Mouse (Mus musculus): Measurements from ENCODE around the gene Rundc3a.
"Not testable (repeated sequence)": the region's sequence is repeated elsewhere in the genome, so short reads cannot be mapped to it uniquely, and the experiment has no call there.

The Rundc3a gene

GRCm38 (mm10) chr11:102368347-102368746 lies 24.9 kb upstream of the Rundc3a start:
- no peak for DNase-seq

- no peak for DNase-seq
These were observed 23.9 kb upstream of the Rundc3a start for GRCm38 (mm10) chr11:102369263-102369662.

GRCm38 (mm10) chr11:102370285-102370684 lies 22.9 kb upstream of the Rundc3a start:
- DNase-seq = no peak

DNA sequence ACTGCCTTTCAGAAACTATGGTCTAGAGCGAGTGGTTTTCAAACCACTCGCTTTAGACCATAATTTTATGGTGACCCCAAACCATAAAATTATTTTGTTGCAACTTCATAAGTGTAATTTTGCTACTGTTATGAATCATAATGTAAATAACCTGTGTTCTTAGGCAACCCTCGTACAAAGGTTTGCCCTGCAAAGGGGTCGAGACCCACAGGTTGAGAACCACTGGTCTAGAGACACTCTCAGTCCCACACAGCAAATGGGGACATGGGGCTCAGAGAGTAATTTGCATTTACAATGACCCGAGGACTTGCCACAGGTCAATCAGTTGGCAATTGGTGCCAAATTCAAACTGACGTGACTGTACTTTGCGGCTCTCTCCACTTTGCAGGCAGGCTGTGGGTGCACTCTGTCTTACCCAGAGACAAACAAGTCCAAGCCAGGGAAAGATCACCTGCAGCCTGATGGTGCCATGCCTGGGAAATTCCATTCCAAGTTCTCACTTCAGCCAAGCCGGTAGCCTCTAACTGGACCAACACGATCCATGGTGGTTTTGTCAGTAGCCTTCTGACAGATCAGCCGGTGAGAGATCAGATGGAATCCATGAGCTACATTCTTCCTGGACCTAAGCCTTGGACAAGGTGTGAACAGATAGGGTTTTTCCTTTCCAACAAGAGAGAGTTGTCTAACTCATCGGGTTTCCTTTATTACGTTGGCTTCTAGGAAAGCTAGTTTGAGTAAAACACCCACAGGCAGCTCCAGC lies 21.1 kb upstream of the Rundc3a start:
- no peak for DNase-seq

GRCm38 (mm10) chr11:102372936-102373335 lies 20.3 kb upstream of the Rundc3a start:
- DNase-seq = no peak

DNA sequence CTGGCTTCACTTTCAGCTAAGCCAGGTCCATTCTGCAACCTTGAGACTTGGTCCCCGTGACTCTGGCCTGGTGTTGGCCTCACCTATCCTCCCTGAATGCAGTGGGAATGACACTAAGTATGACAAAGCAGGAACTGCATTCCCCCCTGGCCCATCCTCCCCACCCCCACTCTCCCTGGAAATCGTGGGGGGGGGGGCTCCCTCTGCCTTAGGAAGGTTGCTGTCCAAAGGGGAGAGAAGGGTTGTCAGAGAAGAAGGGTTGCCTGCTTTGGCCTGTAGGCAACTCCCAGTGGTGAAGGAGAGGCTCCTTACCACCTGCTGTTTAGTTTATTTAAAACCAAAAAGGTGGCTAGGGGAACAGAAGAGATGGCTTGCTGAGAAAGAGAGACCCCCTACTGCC lies 19.6 kb upstream of the Rundc3a start:
- no peak for DNase-seq

DNA sequence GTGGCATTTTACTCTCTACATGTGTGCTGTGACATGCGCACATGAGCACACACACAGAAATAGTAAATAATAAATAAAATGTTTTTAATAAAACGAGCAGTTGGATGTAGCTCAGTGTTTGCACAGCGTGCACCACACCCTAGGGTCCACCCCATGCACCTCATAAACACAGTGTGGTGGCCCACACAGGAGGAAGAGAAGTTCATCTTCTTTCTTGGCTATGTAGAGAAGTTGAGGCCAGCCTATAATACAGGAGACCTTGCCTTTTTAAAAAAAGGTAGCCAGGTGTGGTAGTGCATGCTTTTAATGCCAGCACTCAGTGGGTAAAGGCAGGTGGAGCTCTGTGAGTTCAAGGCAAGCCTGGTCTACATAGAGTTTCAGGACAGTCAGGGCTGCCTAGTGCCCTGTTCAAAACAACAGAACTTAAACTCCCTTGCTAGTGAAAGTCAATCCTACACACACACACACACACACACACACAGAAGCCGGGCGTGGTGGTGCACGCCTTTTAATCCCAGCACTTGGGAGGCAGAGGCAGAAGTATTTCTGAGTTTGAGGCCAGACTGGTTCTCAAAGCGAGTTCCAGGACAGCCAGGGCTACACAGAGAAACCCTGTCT lies 19.0 kb upstream of the Rundc3a start:
- no peak for DNase-seq

DNA sequence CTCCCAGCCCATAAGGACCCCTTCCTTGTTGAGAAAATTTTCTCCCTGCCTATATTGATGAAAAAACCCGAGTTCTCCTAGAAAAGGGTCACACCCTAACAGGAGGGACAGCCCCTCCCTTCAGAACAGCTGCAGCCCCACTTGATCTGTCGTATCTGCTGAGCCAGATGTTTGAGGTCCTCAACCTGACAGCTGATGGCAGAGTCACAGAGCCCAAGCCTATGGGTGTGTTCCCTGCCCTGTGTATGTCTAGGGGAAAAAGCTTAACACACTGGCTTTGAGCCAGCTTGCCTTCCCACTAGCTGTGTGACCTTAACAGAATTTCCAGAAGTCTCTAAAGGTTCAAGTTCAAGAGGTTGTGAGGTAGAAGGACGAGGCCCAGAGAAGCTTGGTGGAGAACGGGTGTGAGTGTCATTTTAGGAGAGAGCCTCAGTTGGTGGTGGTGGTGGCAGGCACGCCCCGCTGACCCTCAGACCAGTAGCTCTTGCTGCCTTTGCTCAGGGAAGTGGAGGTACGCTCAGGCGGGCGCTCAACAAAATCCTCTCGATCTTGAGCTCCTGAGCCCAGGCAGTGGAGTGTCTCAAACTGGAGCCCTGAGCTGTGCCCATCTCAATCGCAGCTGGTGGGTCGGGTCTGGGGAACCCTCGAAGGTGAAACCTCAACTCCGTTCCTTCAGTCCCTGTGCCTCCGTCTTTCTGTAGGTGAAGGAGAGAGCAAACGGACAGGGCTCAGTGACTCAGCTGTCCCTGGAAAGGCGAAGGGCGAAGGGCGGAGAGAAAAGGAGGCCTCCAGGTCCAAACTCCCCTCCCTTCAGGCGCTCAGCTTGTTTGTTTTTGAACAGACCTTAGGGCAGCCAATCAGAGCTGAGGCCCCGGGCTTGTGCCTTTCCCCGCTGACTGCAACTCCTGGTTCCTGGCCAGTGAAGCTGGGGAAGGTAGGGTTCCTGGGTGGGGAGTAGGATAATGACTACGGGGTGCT lies 17.7 kb upstream of the Rundc3a start:
- peak; percentile 54 for DNase-seq

DNA sequence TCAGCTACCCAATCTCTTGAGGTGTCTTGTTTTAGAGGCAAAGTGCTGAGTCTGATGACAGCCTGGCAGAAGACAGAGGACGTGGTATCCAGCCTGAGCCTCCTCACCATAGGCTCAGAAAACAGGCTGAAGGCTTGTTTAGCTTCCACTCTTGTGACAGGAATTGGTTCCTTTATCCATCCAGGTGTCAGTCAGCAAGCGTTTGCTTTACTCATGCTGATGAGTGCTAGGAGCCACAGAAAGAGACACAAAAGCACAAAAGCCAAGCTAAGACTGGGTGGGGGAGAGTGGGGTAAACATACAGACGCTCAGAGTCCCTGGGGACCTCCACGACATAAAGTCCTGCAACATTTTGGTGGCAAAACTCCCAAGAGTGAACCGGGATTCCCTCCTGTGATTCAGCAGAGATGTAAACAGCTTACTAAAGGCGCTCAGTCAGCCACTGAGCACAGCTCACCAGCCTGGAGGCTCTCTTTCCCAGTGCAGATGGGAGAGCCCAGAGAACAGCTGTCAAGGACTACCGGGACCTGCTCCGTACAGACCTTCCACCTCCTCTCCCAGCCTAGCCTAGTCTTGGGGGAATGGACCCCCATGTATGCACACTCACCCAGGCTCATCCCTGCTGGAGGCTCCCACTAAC lies 16.9 kb upstream of the Rundc3a start:
- no peak for DNase-seq

GRCm38 (mm10) chr11:102377186-102377585 lies 16.0 kb upstream of the Rundc3a start:
- DNase-seq = no peak

DNA sequence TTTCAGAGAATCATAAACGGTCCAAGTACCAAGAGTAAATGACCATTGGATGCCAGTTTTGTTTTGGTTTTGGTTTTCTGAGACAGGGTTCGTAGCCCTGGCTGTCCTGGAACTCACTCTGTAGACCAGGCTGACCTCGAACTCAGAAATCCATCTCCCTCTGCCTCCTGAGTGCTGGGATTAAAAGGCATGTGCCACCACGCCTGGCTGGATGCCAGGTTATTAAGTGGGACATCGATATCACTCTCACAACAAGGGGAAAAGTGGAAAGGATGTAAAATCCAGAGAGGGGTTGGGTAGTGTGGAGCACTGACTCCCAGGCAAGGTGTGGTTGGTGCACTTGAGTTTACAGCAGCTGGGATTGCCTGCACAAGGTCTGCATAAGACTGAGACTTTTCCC lies 13.1 kb upstream of the Rundc3a start:
- no peak for DNase-seq

DNA sequence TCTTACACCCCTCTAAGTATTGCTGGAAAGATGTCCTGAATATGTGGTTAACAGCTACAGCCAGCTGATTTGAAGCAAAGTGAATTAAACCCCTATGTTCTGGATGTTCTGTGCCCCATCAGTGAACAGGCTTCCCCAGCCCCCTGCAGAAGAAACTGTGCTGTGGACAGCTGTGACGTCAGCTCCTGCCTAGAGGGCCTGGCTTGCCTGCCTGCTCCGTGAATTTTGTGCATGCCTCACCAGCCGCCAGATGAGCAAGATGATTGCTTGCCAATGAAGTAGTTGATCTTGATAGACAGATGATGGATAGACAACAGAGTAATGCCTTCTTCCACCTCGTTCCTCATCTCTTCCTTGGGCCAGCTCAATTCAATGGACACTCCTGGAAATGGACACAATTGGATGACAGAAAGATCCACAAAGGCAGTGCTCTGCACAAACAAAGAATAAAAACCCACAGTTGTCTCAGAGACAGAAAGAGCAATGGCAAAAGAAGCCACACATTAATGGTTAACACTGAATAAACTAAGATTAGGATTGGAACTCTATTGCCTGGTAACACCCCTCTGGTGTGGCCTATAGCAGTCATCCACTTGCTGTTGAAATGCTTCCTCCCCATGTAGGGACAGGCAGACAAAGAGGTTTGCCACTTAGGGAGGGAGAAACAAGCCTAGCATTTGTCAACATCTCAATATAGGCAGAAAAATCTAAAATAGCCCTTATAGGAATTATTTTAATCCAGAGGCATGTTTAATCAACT lies 11.7 kb upstream of the Rundc3a start:
- no peak for DNase-seq

DNA sequence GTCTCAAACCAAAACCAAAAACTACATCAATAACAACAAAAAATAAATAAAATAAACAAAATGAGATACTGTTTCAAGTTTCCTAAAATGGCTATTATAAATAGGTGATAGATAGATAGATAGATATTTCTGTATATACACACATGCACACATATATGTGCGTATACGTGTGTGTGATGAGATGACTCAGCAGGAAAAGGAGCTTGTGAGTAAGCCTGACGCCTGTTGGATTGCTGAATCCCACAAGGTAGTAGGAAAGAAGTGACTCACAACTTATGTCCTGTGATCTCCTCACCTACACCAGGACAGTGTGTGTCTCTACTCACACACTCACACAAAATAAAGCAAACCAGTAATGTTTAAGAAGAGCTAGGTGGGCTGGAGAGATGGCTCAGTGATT lies 10.4 kb upstream of the Rundc3a start:
- DNase-seq = no peak

- no peak for DNase-seq
These were observed 9.7 kb upstream of the Rundc3a start for GRCm38 (mm10) chr11:102383365-102384136.

DNA sequence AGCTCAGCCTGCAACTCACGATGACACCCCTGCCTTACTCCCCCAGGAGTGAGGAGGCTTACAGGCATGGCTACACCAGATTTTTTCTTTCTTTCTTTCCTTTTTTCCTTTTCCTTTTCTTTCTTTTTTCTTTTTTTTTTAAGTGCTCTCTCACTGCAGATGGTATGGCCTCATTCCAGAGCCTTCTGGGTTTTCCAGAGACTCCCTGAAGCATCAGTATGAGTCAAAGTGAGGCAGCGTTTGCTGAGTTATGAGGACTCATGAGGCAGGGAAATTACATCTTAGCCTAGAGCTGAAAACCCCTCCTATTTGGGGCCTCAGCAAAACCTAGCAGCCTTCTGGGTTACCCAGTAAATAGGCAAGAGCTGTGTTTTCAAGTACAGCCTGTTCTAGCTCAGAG lies 8.8 kb upstream of the Rundc3a start:
- DNase-seq = no peak

DNA sequence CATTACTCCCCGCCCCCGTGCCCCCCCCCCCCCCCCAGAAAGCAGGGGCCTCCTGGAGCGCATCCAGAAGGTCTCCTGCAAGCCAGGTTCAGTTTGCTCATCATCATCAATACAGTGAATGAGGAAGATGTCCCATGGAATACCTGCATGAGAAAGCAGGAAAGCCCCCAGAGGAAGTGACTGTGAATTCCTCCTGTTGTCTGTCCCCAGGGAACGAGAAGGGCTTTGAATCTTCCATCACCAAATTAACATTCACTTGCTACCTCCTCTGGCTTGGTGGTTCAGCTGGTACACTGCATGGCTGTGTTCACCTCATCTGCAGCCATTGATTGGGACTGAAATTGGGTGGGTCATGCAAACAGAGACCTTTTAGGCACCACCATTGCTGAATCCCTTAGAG lies 8.1 kb upstream of the Rundc3a start:
- no peak for DNase-seq

GRCm38 (mm10) chr11:102386121-102386520 lies 7.1 kb upstream of the Rundc3a start:
- no peak for DNase-seq

- DNase-seq = not testable (repeated sequence)
These were observed 3.8 kb upstream of the Rundc3a start for GRCm38 (mm10) chr11:102389436-102389835.

- no peak for DNase-seq
These were observed 564 bp upstream of the Rundc3a start for GRCm38 (mm10) chr11:102392441-102393237.

- no peak for DNase-seq
These were observed 667 bp downstream of the Rundc3a start for GRCm38 (mm10) chr11:102393719-102394420.
